Mouse (Mus musculus): ENCODE results near the gene Adgrv1. TPM values are rescaled to one million over a fixed set of nuclear protein-coding genes. Genes with fewer than 3 reads are reported as not detected.

Adgrv1 gene
- polyA plus RNA-seq, 1 experiment from 2014 or later = 0.87 TPM

- Histone ChIP-seq H3K4me3 (ENCODE audit: low read depth, low read length) (no peak overlapping the region), H3K27ac (ENCODE audit: low read depth) (no peak overlapping the region), H3K36me3 (replicated peaks; ENCODE audit: insufficient read depth, low read length) (no peaks in the 10 kb centered on the region), H3K4me2 (ENCODE audit: low read depth, low read length) (no peak overlapping the region), H3K9ac (replicated peaks) (no peak overlapping the region), H3K27me3 (ENCODE audit: insufficient read depth, low read length) (no peaks in the 10 kb centered on the region), H3K4me1 (ENCODE audit: insufficient read depth) (no peaks in the 10 kb centered on the region), H3K9me3 (ENCODE audit: low read length) (no peaks in the 10 kb centered on the region)
- DNase-seq = no peak
- WGBS (ENCODE audit: insufficient replicate concordance) = 80% methylated on average over 6 of the region's 6 CpGs
- no peak for ATAC-seq
- no peak for TF ChIP-seq CTCF (IDR thresholded peaks at IDR 0.05; ENCODE audit: low read depth)
- no peak for TF ChIP-seq EP300 (IDR thresholded peaks at IDR 0.05; ENCODE audit: low read depth)
These were observed 465.5 kb downstream of the Adgrv1 start for GRCm38 (mm10) chr13:81167450-81167849.

- Histone ChIP-seq H3K4me3 (ENCODE audit: low read depth, low read length) (no peak overlapping the region), H3K9ac (replicated peaks) (no peak overlapping the region), H3K9me3 (ENCODE audit: low read length) (no peaks in the 10 kb centered on the region), H3K27ac (ENCODE audit: low read depth) (no peak overlapping the region), H3K36me3 (replicated peaks; ENCODE audit: insufficient read depth, low read length) (no peaks in the 10 kb centered on the region), H3K4me1 (ENCODE audit: insufficient read depth) (no peaks in the 10 kb centered on the region), H3K27me3 (ENCODE audit: insufficient read depth, low read length) (no peaks in the 10 kb centered on the region), H3K4me2 (ENCODE audit: low read depth, low read length) (no peak overlapping the region)
- no peak for TF ChIP-seq CTCF (IDR thresholded peaks at IDR 0.05; ENCODE audit: low read depth)
- TF ChIP-seq EP300 (IDR thresholded peaks at IDR 0.05; ENCODE audit: low read depth) = no peak
- ATAC-seq (no peak), DNase-seq (no peak)
- WGBS (ENCODE audit: insufficient replicate concordance) = 66% methylated on average over 2 of the region's 2 CpGs
These were observed 473.1 kb downstream of the Adgrv1 start for GRCm38 (mm10) chr13:81159808-81160207.

- no peak overlapping the region for H3K4me2 ChIP-seq (ENCODE audit: low read depth, low read length)
- no peaks in the 10 kb centered on the region for H3K9me3 ChIP-seq (ENCODE audit: low read length)
- no peak for DNase-seq
- no peaks in the 10 kb centered on the region for H3K27me3 ChIP-seq (ENCODE audit: insufficient read depth, low read length)
- no peaks in the 10 kb centered on the region for H3K4me1 ChIP-seq (ENCODE audit: insufficient read depth)
- no peak overlapping the region for H3K9ac ChIP-seq (replicated peaks)
- peak; percentile 70 for TF ChIP-seq CTCF (IDR thresholded peaks at IDR 0.05; ENCODE audit: low read depth)
- no peak for TF ChIP-seq EP300 (IDR thresholded peaks at IDR 0.05; ENCODE audit: low read depth)
- no peak for ATAC-seq
- no peak overlapping the region for H3K4me3 ChIP-seq (ENCODE audit: low read depth, low read length)
- H3K36me3 ChIP-seq (replicated peaks; ENCODE audit: insufficient read depth, low read length) = no peaks in the 10 kb centered on the region
- H3K27ac ChIP-seq (ENCODE audit: low read depth) = no peak overlapping the region
These were observed 477.6 kb downstream of the Adgrv1 start for GRCm38 (mm10) chr13:81155322-81155721.

GRCm38 (mm10) chr13:81144434-81144833 is 488.5 kb downstream of the Adgrv1 start:
- no peaks in the 10 kb centered on the region for H3K27me3 ChIP-seq (ENCODE audit: insufficient read depth, low read length)
- no peaks in the 10 kb centered on the region for H3K9me3 ChIP-seq (ENCODE audit: low read length)
- H3K27ac ChIP-seq (ENCODE audit: low read depth) = no peak overlapping the region
- WGBS (ENCODE audit: insufficient replicate concordance) = 51% methylated on average over 1 of the region's 1 CpGs
- no peak overlapping the region for H3K4me2 ChIP-seq (ENCODE audit: low read depth, low read length)
- ATAC-seq (no peak), DNase-seq (no peak)
- H3K4me1 ChIP-seq (ENCODE audit: insufficient read depth) = no peaks in the 10 kb centered on the region
- H3K4me3 ChIP-seq (ENCODE audit: low read depth, low read length) = no peak overlapping the region
- H3K9ac ChIP-seq (replicated peaks) = no peak overlapping the region
- TF ChIP-seq EP300 (IDR thresholded peaks at IDR 0.05; ENCODE audit: low read depth) = no peak
- no peak for TF ChIP-seq CTCF (IDR thresholded peaks at IDR 0.05; ENCODE audit: low read depth)
- H3K36me3 ChIP-seq (replicated peaks; ENCODE audit: insufficient read depth, low read length) = no peaks in the 10 kb centered on the region

GRCm38 (mm10) chr13:81142268-81142884 is 490.6 kb downstream of the Adgrv1 start:
- H3K9me3 ChIP-seq (ENCODE audit: low read length) = no peaks in the 10 kb centered on the region
- 80% methylated on average over 6 of the region's 6 CpGs for WGBS (ENCODE audit: insufficient replicate concordance)
- H3K27ac ChIP-seq (ENCODE audit: low read depth) = no peak overlapping the region
- no peak for DNase-seq
- H3K36me3 ChIP-seq (replicated peaks; ENCODE audit: insufficient read depth, low read length) = no peaks in the 10 kb centered on the region
- no peak for ATAC-seq
- no peak overlapping the region for H3K4me2 ChIP-seq (ENCODE audit: low read depth, low read length)
- H3K27me3 ChIP-seq (ENCODE audit: insufficient read depth, low read length) = no peaks in the 10 kb centered on the region
- no peaks in the 10 kb centered on the region for H3K4me1 ChIP-seq (ENCODE audit: insufficient read depth)
- H3K9ac ChIP-seq (replicated peaks) = no peak overlapping the region
- H3K4me3 ChIP-seq (ENCODE audit: low read depth, low read length) = no peak overlapping the region
- TF ChIP-seq EP300 (IDR thresholded peaks at IDR 0.05; ENCODE audit: low read depth) (no peak), CTCF (IDR thresholded peaks at IDR 0.05; ENCODE audit: low read depth) (no peak)

GRCm38 (mm10) chr13:81136652-81137422 is 496.1 kb downstream of the Adgrv1 start:
- Histone ChIP-seq H3K4me1 (ENCODE audit: insufficient read depth) (peaks cover 16% of the 10 kb centered on the region), H3K4me2 (ENCODE audit: low read depth, low read length) (0 out of 2 replicates have a peak overlapping the region, but pooled peaks have one; percentile 14), H3K27me3 (ENCODE audit: insufficient read depth, low read length) (no peaks in the 10 kb centered on the region), H3K36me3 (replicated peaks; ENCODE audit: insufficient read depth, low read length) (no peaks in the 10 kb centered on the region), H3K4me3 (ENCODE audit: low read depth, low read length) (no peak overlapping the region), H3K9me3 (ENCODE audit: low read length) (no peaks in the 10 kb centered on the region), H3K27ac (ENCODE audit: low read depth) (peak overlapping the region; percentile 60), H3K9ac (replicated peaks) (no peak overlapping the region)
- 41% methylated on average over 11 of the region's 11 CpGs for whole genome bisulfite sequencing (ENCODE audit: insufficient replicate concordance)
- TF ChIP-seq EP300 (IDR thresholded peaks at IDR 0.05; ENCODE audit: low read depth) = 0 out of 2 replicates have a peak, but pooled peaks have one; percentile 9
- TF ChIP-seq CTCF (IDR thresholded peaks at IDR 0.05; ENCODE audit: low read depth) = no peak
- no peak for DNase-seq
- ATAC-seq = peak; percentile 74

Measured in liver, postnatal 0 days (tissue).